Mouse (Mus musculus): ENCODE measurements at regions not wholly inside any gene's neighbourhood (a gene's known extent, or its start where the extent isn't known, plus 50 kb on each side); places are given as distances from the start of the nearest gene placed in this dataset.

GRCm38 (mm10) chr12:112378482-112379243, 110.6 kb upstream of the A530016L24Rik start:
- H3K4me1 ChIP-seq: no peaks in the 10 kb centered on the region
- no peak overlapping the region for H3K27ac ChIP-seq (replicated peaks)
- no peak for ATAC-seq (ENCODE audit: extremely low read depth, insufficient number of reproducible peaks, low FRiP score, low TSS enrichment)
- H3K4me2 ChIP-seq: no peak overlapping the region
- H3K4me3 ChIP-seq: no peak overlapping the region
- H3K36me3 ChIP-seq: no peaks in the 10 kb centered on the region
- H3K9me3 ChIP-seq: no peaks in the 10 kb centered on the region
- peaks cover 25% of the 10 kb centered on the region for H3K27me3 ChIP-seq (replicated peaks)
- no peak overlapping the region for H3K9ac ChIP-seq
- 79% methylated on average over 13 of the region's 13 CpGs for WGBS

GRCm38 (mm10) chr12:112387836-112388235, 101.4 kb upstream of the A530016L24Rik start:
- Histone ChIP-seq H3K9ac (no peak overlapping the region), H3K27me3 (replicated peaks) (0 out of 2 replicates have a peak, but pooled peaks cover 4% of the 10 kb centered on the region), H3K27ac (replicated peaks) (no peak overlapping the region), H3K36me3 (no peaks in the 10 kb centered on the region), H3K4me2 (no peak overlapping the region), H3K4me1 (no peaks in the 10 kb centered on the region), H3K9me3 (no peaks in the 10 kb centered on the region), H3K4me3 (no peak overlapping the region)
- 47% methylated on average over 9 of the region's 9 CpGs for WGBS
- no peak for ATAC-seq (ENCODE audit: extremely low read depth, insufficient number of reproducible peaks, low FRiP score, low TSS enrichment)

- H3K9ac ChIP-seq: no peak overlapping the region
- H3K4me2 ChIP-seq: no peak overlapping the region
- no peak overlapping the region for H3K4me3 ChIP-seq
- no peaks in the 10 kb centered on the region for H3K9me3 ChIP-seq
- no peak overlapping the region for H3K27ac ChIP-seq (replicated peaks)
- H3K36me3 ChIP-seq: no peaks in the 10 kb centered on the region
- 0 out of 2 replicates have a peak, but pooled peaks cover 9% of the 10 kb centered on the region for H3K27me3 ChIP-seq (replicated peaks)
- H3K4me1 ChIP-seq: 0 out of 2 replicates have a peak, but pooled peaks cover 8% of the 10 kb centered on the region
- no peak for ATAC-seq (ENCODE audit: extremely low read depth, insufficient number of reproducible peaks, low FRiP score, low TSS enrichment)
- WGBS: 68% methylated on average over 13 of the region's 13 CpGs
Measured at GRCm38 (mm10) chr12:112395909-112396308, 93.3 kb upstream of the A530016L24Rik start.

GRCm38 (mm10) chr12:112403688-112404240, 85.5 kb upstream of the A530016L24Rik start:
- no peak for ATAC-seq (ENCODE audit: extremely low read depth, insufficient number of reproducible peaks, low FRiP score, low TSS enrichment)
- H3K4me1 ChIP-seq: no peaks in the 10 kb centered on the region
- 80% methylated on average over 11 of the region's 11 CpGs for WGBS
- no peaks in the 10 kb centered on the region for H3K36me3 ChIP-seq
- H3K9ac ChIP-seq: no peak overlapping the region
- H3K27me3 ChIP-seq (replicated peaks): peaks cover 4% of the 10 kb centered on the region; the same call in 1 of the 2 replicates
- H3K4me3 ChIP-seq: no peak overlapping the region
- no peak overlapping the region for H3K27ac ChIP-seq (replicated peaks)
- H3K9me3 ChIP-seq: no peaks in the 10 kb centered on the region
- H3K4me2 ChIP-seq: no peak overlapping the region

GRCm38 (mm10) chr12:112404338-112404737, 84.9 kb upstream of the A530016L24Rik start:
- no peaks in the 10 kb centered on the region for H3K36me3 ChIP-seq
- H3K9ac ChIP-seq: no peak overlapping the region
- no peak overlapping the region for H3K27ac ChIP-seq (replicated peaks)
- ATAC-seq (ENCODE audit: extremely low read depth, insufficient number of reproducible peaks, low FRiP score, low TSS enrichment): no peak
- H3K9me3 ChIP-seq: no peaks in the 10 kb centered on the region
- H3K27me3 ChIP-seq (replicated peaks): peaks cover 4% of the 10 kb centered on the region; the same call in 1 of the 2 replicates
- H3K4me1 ChIP-seq: no peaks in the 10 kb centered on the region
- 81% methylated on average over 12 of the region's 12 CpGs for WGBS
- no peak overlapping the region for H3K4me3 ChIP-seq
- no peak overlapping the region for H3K4me2 ChIP-seq

GRCm38 (mm10) chr12:112405781-112406213, 83.5 kb upstream of the A530016L24Rik start:
- H3K4me1 ChIP-seq: no peaks in the 10 kb centered on the region
- no peaks in the 10 kb centered on the region for H3K9me3 ChIP-seq
- no peak overlapping the region for H3K4me2 ChIP-seq
- H3K4me3 ChIP-seq: no peak overlapping the region
- ATAC-seq (ENCODE audit: extremely low read depth, insufficient number of reproducible peaks, low FRiP score, low TSS enrichment): no peak
- H3K27me3 ChIP-seq (replicated peaks): peaks cover 8% of the 10 kb centered on the region; the same call in 1 of the 2 replicates
- WGBS: 78% methylated on average over 12 of the region's 12 CpGs
- no peaks in the 10 kb centered on the region for H3K36me3 ChIP-seq
- no peak overlapping the region for H3K27ac ChIP-seq (replicated peaks)
- H3K9ac ChIP-seq: no peak overlapping the region

GRCm38 (mm10) chr12:112411612-112412350, 77.5 kb upstream of the A530016L24Rik start:
- Histone ChIP-seq H3K27me3 (replicated peaks) (peaks cover 4% of the 10 kb centered on the region; the same call in 1 of the 2 replicates), H3K4me1 (peaks cover 22% of the 10 kb centered on the region), H3K4me3 (no peak overlapping the region), H3K9ac (no peak overlapping the region), H3K36me3 (no peaks in the 10 kb centered on the region), H3K4me2 (peak overlapping the region; percentile 55), H3K9me3 (no peaks in the 10 kb centered on the region), H3K27ac (replicated peaks) (no peak overlapping the region)
- no peak for ATAC-seq (ENCODE audit: extremely low read depth, insufficient number of reproducible peaks, low FRiP score, low TSS enrichment)
- WGBS: 8% methylated on average over 13 of the region's 13 CpGs

DNA sequence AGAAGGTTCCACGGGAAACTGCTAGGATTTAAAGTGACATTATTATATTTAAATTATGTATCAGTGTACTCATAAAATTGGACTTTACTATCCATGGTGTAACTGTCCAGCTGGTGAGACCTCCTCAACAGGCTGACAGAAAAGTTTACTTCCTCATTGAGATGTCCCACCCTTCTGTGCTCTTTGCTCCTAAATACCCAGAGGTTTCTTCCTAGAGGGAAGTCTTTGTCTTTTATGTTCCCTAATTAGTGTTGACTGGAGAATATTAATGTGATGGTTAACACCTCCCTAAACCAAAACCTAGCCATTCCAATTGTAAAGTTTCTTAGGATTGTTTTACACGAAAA, 76.9 kb upstream of the A530016L24Rik start:
- no peak overlapping the region for H3K27ac ChIP-seq (replicated peaks)
- no peaks in the 10 kb centered on the region for H3K36me3 ChIP-seq
- ATAC-seq (ENCODE audit: extremely low read depth, insufficient number of reproducible peaks, low FRiP score, low TSS enrichment): no peak
- peaks cover 7% of the 10 kb centered on the region; the same call in 1 of the 2 replicates for H3K27me3 ChIP-seq (replicated peaks)
- no peak overlapping the region for H3K4me2 ChIP-seq
- H3K9me3 ChIP-seq: no peaks in the 10 kb centered on the region
- no peak overlapping the region for H3K4me3 ChIP-seq
- H3K9ac ChIP-seq: no peak overlapping the region
- peaks cover 22% of the 10 kb centered on the region for H3K4me1 ChIP-seq
- 27% methylated on average over 2 of the region's 2 CpGs for WGBS

- Histone ChIP-seq H3K27me3 (replicated peaks) (peaks cover 3% of the 10 kb centered on the region; the same call in 1 of the 2 replicates), H3K27ac (replicated peaks) (no peak overlapping the region), H3K4me3 (no peak overlapping the region), H3K9ac (no peak overlapping the region), H3K4me2 (no peak overlapping the region), H3K36me3 (no peaks in the 10 kb centered on the region), H3K9me3 (no peaks in the 10 kb centered on the region), H3K4me1 (peaks cover 22% of the 10 kb centered on the region)
- no peak for ATAC-seq (ENCODE audit: extremely low read depth, insufficient number of reproducible peaks, low FRiP score, low TSS enrichment)
- 51% methylated on average over 18 of the region's 18 CpGs for WGBS
Measured at GRCm38 (mm10) chr12:112415926-112416473, 73.2 kb upstream of the A530016L24Rik start.

DNA sequence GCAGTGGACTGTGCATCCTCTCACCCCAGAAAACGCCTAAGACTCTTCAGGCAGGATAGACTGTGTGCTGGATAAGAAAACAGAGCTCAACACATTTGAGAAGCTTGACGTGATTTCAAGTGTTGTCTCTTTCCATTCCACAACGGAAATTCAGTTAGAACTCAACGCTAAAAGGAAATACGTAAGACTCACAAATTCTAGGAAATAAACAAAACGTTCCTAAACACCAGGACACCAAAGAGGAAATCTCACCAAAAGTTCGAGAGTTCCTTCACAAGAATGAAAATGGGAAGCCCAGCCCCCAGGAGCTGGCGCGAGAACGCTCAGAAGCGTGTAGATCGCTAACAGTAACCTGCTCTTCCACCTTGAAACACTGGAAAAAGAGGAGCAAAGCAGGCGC, 72.7 kb upstream of the A530016L24Rik start:
- ATAC-seq (ENCODE audit: extremely low read depth, insufficient number of reproducible peaks, low FRiP score, low TSS enrichment): no peak
- no peaks in the 10 kb centered on the region for H3K36me3 ChIP-seq
- no peak overlapping the region for H3K9ac ChIP-seq
- H3K4me1 ChIP-seq: peaks cover 17% of the 10 kb centered on the region
- no peak overlapping the region for H3K27ac ChIP-seq (replicated peaks)
- H3K9me3 ChIP-seq: peaks cover 3% of the 10 kb centered on the region; the same call in 1 of the 2 replicates
- WGBS: 68% methylated on average over 13 of the region's 13 CpGs
- H3K27me3 ChIP-seq (replicated peaks): peaks cover 3% of the 10 kb centered on the region; the same call in 1 of the 2 replicates
- H3K4me2 ChIP-seq: no peak overlapping the region
- no peak overlapping the region for H3K4me3 ChIP-seq

- Histone ChIP-seq H3K4me2 (no peak overlapping the region), H3K27ac (replicated peaks) (no peak overlapping the region), H3K27me3 (replicated peaks) (0 out of 2 replicates have a peak, but pooled peaks cover 3% of the 10 kb centered on the region), H3K9ac (no peak overlapping the region), H3K4me3 (no peak overlapping the region), H3K36me3 (no peaks in the 10 kb centered on the region), H3K4me1 (0 out of 2 replicates have a peak, but pooled peaks cover 7% of the 10 kb centered on the region), H3K9me3 (peaks cover 4% of the 10 kb centered on the region; the same call in 1 of the 2 replicates)
- WGBS: 44% methylated on average over 12 of the region's 12 CpGs
- no peak for ATAC-seq (ENCODE audit: extremely low read depth, insufficient number of reproducible peaks, low FRiP score, low TSS enrichment)
Measured at GRCm38 (mm10) chr12:112418636-112419035, 70.6 kb upstream of the A530016L24Rik start.

Data from heart, embryonic 13.5 days (tissue).